Mouse (Mus musculus): Measurements from ENCODE around the gene Lrrc8d.

DNA sequence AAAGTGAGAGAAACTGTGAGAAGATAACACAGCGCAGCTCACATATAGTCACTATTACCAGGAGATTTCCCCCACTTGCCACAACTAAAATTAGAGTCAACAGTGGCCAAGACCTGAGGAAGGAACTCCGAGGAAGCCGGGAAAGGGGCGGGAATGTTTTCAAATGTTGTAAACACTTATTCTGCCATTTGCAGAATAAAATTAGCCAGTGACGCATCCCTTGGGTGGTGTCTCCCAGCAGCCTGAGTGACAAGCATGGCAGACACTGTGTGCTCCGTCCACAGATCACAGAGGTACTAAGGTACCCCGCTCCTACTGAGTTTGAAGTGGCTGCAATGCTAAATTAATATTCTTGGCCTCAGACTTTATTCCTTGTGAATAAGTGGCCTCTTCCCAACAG, 124.5 kb downstream of the Lrrc8d start:
- TF ChIP-seq POLR2A (IDR thresholded peaks at IDR 0.05; ENCODE audit: borderline replicate concordance, insufficient read depth, low read length) = no peak
- TF ChIP-seq CTCF (IDR thresholded peaks at IDR 0.05; ENCODE audit: borderline replicate concordance, insufficient read depth, low read depth, low read length) = no peak

All from cerebellum, adult 2 months (tissue).